Mouse (Mus musculus) myocyte (in vitro differentiated cells): Measurements from ENCODE around the gene Vtn.

Experiments used
- CEBPB ChIP-seq: IDR thresholded peaks from 2 replicates; pipeline ENCODE4 v1.6.1; 2011; ENCODE audit warnings: mild to moderate bottlenecking, moderate library complexity; ENCODE audit not compliant: poor library complexity, insufficient read depth, severe bottlenecking
- MAX ChIP-seq: IDR thresholded peaks from one replicate; pipeline ENCODE4 v1.6.1; 2011; ENCODE audit warnings: low read depth, mild to moderate bottlenecking, control low read depth
- MYOD1 ChIP-seq, 3 experiments: IDR thresholded peaks; one replicate each; pipeline ENCODE4 v1.6.1; 2011; ENCODE audit warnings: control low read depth in 2 of 3, low read depth in 2 of 3, mild to moderate bottlenecking in 2 of 3, moderate library complexity in 1 of 3; ENCODE audit not compliant: insufficient read length in 2 of 3, control insufficient read depth in 1 of 3
- MYOG ChIP-seq, 3 experiments: IDR thresholded peaks; one replicate each; pipeline ENCODE4 v1.6.1; 2011; ENCODE audit warnings: control low read depth in 2 of 3, low read depth in 2 of 3, mild to moderate bottlenecking in 2 of 3; ENCODE audit not compliant: insufficient read length in 2 of 3, control insufficient read depth in 1 of 3, insufficient read depth in 1 of 3
- POLR2A ChIP-seq: IDR thresholded peaks from one replicate; pipeline ENCODE4 v1.6.1; 2011; ENCODE audit warnings: low read depth, mild to moderate bottlenecking, control low read depth, moderate library complexity; ENCODE audit not compliant: insufficient read length
- POLR2AphosphoS2 ChIP-seq: IDR thresholded peaks from one replicate; pipeline ENCODE4 v1.6.1; 2011; ENCODE audit warnings: low read depth, control low read depth; ENCODE audit not compliant: insufficient read length
- TCF12 ChIP-seq: IDR thresholded peaks from one replicate; pipeline ENCODE4 v1.6.1; 2011; ENCODE audit warnings: mild to moderate bottlenecking, control low read depth; ENCODE audit not compliant: poor library complexity, insufficient read depth, severe bottlenecking
- TCF3 ChIP-seq: IDR thresholded peaks from one replicate; pipeline ENCODE4 v1.6.1; 2011; ENCODE audit warnings: low read depth, control low read depth; ENCODE audit not compliant: insufficient read length
- USF1 ChIP-seq: IDR thresholded peaks from one replicate; pipeline ENCODE4 v1.6.1; 2011; ENCODE audit warnings: low read depth, mild to moderate bottlenecking, control low read depth, moderate library complexity

DNA sequence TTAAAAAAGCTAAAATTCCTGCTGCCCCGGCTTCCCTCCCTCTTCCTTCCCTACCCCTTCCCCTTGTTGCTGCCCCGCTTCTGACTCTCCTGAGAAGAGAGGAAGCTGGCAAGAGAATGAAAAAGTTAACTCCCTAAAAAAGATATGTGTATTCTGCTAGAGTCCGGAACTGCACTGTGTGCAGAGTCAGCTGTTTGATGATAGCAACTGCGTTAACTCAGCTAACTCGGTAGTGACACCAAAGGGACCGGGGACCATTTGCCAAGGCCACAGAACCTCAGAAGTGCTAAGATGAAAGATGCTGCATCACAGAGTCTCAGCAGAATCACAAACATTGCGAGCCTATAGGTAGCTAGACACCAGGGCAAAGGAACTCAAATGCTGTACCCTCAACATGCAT is 31.4 kb upstream of the Vtn start:
- TF ChIP-seq POLR2A (no peak), USF1 (no peak), CEBPB (no peak), MYOD1 (IDR thresholded peaks at IDR 0.05; ENCODE audit: control insufficient read depth in 1 of 3, insufficient read length in 2 of 3, low read depth in 2 of 3) (no peak), MAX (no peak), TCF3 (no peak), MYOG (IDR thresholded peaks at IDR 0.05; ENCODE audit: control insufficient read depth in 1 of 3, insufficient read depth in 1 of 3, insufficient read length in 2 of 3, low read depth in 2 of 3) (no peak), TCF12 (no peak), POLR2AphosphoS2 (no peak)
